18 mouse cellular contexts compared by ENCODE assay signal in genomic region chr17:5110159-5110558, GRCm38 (mm10).
"Had no signal": no experiment of that assay in that cellular context is flagged by ENCODE, and none has a peak within 500 bp of the region (broad histone marks: within the 10 kb centered on the region; RNA-seq: fewer than 3 reads in every experiment).

No protein-coding gene starts in this region.

- H3K4me2 ChIP-seq: limb, embryonic 12.5 days; limb, embryonic 15.5 days; midbrain, embryonic 12.5 days; midbrain, embryonic 15.5 days; neural tube, embryonic 13.5 days; stomach, embryonic 15.5 days had no signal

- H3K27ac ChIP-seq: kidney, postnatal 0 days; limb, embryonic 12.5 days; limb, embryonic 15.5 days; midbrain, embryonic 12.5 days; midbrain, embryonic 15.5 days; neural tube, embryonic 13.5 days; stomach, embryonic 15.5 days had no signal

- H3K9ac ChIP-seq: limb, embryonic 12.5 days; limb, embryonic 15.5 days; midbrain, embryonic 12.5 days; midbrain, embryonic 15.5 days; neural tube, embryonic 13.5 days; stomach, embryonic 15.5 days had no signal

- H3K27me3 ChIP-seq: limb, embryonic 12.5 days; limb, embryonic 15.5 days; midbrain, embryonic 12.5 days; midbrain, embryonic 15.5 days; neural tube, embryonic 13.5 days; stomach, embryonic 15.5 days had no signal

- DNase-seq: kidney, adult 2 months; kidney, postnatal 25 days; left cerebral cortex, postnatal 4 days; lung, adult 2 months; lung, postnatal 14 days; lung, postnatal 4 days; retina, postnatal 1 day; right cerebral cortex, postnatal 25 days; spleen, adult 18-20 months; thymus, postnatal 25 days had no signal

- H3K36me3 ChIP-seq: limb, embryonic 12.5 days; limb, embryonic 15.5 days; midbrain, embryonic 12.5 days; midbrain, embryonic 15.5 days; neural tube, embryonic 13.5 days; stomach, embryonic 15.5 days had no signal

- H3K4me3 ChIP-seq: limb, embryonic 12.5 days; limb, embryonic 15.5 days; midbrain, embryonic 12.5 days; midbrain, embryonic 15.5 days; neural tube, embryonic 13.5 days; stomach, embryonic 15.5 days had no signal

- H3K9me3 ChIP-seq: limb, embryonic 12.5 days; limb, embryonic 15.5 days; midbrain, embryonic 12.5 days; midbrain, embryonic 15.5 days; neural tube, embryonic 13.5 days; stomach, embryonic 15.5 days had no signal

- ATAC-seq: intestine, postnatal 0 days; midbrain, embryonic 15.5 days had no signal
